Mouse (Mus musculus) hindbrain, embryonic 14.5 days (tissue): Measurements from ENCODE around the gene Mogs. TPM values are rescaled to one million over a fixed set of nuclear protein-coding genes. Genes with fewer than 3 reads are reported as not detected.

Experiments
- ATAC-seq: fragments of 200-750 bp; cut with Nextera tagmentation; 2 replicates; pipeline ENCODE4 v1.8.0; 2017; ENCODE audit warnings: moderate number of reproducible peaks, mild to moderate bottlenecking, moderate TSS enrichment, moderate library complexity; ENCODE audit not compliant: low FRiP score
- DNase-seq: peaks from one replicate; pipeline ENCODE4 v3.0.0-alpha.2; 2015; ENCODE audit warnings: low spot score
- H3K27ac ChIP-seq: fragments of 300-500 bp; sonication (generic); 2 replicates; pipeline ENCODE4 v1.5.1; 2014; ENCODE audit warnings: mild to moderate bottlenecking, moderate library complexity
- H3K27me3 ChIP-seq: fragments of 300-500 bp; sonication (generic); 2 replicates; pipeline ENCODE4 v1.6.1; 2014; ENCODE audit warnings: mild to moderate bottlenecking, low read length, mixed read lengths; ENCODE audit not compliant: control insufficient read depth, insufficient read depth
- H3K36me3 ChIP-seq: fragments of 300-500 bp; sonication (generic); replicated peaks from 2 replicates; pipeline ENCODE4 v1.6.1; 2014; ENCODE audit not compliant: control insufficient read depth, insufficient read depth
- H3K4me1 ChIP-seq: fragments of 300-500 bp; sonication (generic); replicated peaks from 2 replicates; pipeline ENCODE4 v1.6.1; 2014; ENCODE audit warnings: antibody characterized with exemption, low read length, mixed read lengths; ENCODE audit not compliant: control insufficient read depth, insufficient read depth
- H3K4me2 ChIP-seq: fragments of 300-500 bp; sonication (generic); replicated peaks from 2 replicates; pipeline ENCODE4 v1.6.1; 2014; ENCODE audit warnings: mild to moderate bottlenecking, moderate library complexity
- H3K4me3 ChIP-seq: fragments of 300-500 bp; sonication (generic); replicated peaks from 2 replicates; pipeline ENCODE4 v1.5.1; 2014; ENCODE audit warnings: mild to moderate bottlenecking, low read length
- H3K9ac ChIP-seq: fragments of 300-500 bp; sonication (generic); 2 replicates; pipeline ENCODE4 v1.6.1; 2014
- H3K9me3 ChIP-seq: fragments of 300-500 bp; sonication (generic); 2 replicates; pipeline ENCODE4 v1.6.1; 2016; ENCODE audit warnings: low read length; ENCODE audit not compliant: control insufficient read depth
- WGBS: fragments of 180-500 bp; shearing (Covaris S2); extraction: QIAGEN DNeasy Blood & Tissue Kit; methylation state at CpG from one replicate; pipeline ENCODE4 v1.1.7; 2014; 5-methylcytosine and 5-hydroxymethylcytosine counted together
- polyA plus RNA-seq: library from polyadenylated mRNA; unstranded; fragments of >200 nt; fragmentation: Nextera tagmentation; extraction: Ambion mirVana; gene quantifications from 2 replicates; pipeline ENCODE4 v1.2.1, GENCODE M21; 2014

The Mogs gene
- polyA plus RNA-seq, 1 experiment from 2014 or later, result 23.9 TPM

DNA sequence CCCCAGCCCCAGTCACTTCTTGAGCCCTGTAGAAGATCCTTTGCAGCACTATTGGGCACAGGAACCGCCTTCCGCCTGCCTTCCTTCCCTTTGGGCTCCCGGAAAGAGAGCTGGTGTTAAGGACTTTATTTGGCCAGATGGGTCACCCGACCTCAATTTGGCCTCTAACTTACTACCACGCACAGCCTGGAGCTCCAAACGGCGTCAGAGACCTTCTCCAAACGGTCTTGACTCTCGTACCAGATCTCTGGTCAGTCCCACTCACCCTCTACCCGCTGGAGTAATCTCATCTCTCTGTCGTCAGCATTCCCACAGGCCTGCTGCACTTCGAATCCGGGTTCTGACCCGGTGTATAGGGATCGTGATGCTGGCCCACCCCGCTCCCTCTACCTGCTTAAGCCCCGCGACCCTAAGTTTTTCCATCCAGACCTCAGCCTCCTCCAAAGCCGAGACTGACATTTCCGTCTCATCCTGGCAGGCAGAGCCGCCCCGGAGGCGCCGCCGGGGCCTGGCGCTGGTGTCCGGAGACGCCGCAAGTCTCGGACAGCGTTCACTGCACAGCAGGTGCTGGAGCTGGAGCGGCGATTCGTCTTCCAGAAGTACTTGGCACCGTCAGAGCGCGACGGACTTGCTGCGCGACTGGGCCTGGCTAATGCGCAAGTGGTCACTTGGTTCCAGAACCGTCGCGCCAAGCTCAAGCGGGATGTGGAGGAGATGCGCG, 27.9 kb upstream of the Mogs start:
- Histone ChIP-seq H3K9me3 (no peaks in the 10 kb centered on the region), H3K4me3 (no peak overlapping the region), H3K9ac (no peak overlapping the region), H3K4me1 (no peaks in the 10 kb centered on the region), H3K36me3 (peaks cover 2% of the 10 kb centered on the region; the same call in 1 of the 2 replicates), H3K4me2 (peak overlapping the region; percentile 31), H3K27ac (no peak overlapping the region), H3K27me3 (peaks cover 84% of the 10 kb centered on the region)
- DNase-seq (no peak), ATAC-seq (no peak)
- under 1% methylated on average over 47 of the region's 47 CpGs for WGBS

DNA sequence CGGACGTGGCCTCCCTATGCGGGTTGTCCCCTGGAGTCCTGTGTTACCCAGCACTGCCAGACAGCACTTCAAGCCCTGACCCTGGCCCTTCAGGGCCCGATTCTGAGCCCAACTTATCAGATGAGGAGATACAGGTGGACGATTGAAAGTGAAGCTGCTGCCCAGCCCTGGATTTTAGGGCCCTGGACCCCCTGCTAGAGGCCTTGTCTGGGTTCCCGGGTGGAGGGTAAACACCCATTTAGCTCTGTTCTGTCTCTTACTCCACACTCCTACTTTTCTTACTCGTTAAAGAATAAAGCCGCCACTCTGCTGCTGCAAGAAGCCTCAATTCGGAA, 27.4 kb upstream of the Mogs start:
- DNase-seq (no peak), ATAC-seq (no peak)
- no peaks in the 10 kb centered on the region for H3K9me3 ChIP-seq
- H3K27ac ChIP-seq, result no peak overlapping the region
- H3K27me3 ChIP-seq, result peaks cover 84% of the 10 kb centered on the region
- 4% methylated on average over 9 of the region's 9 CpGs for WGBS
- H3K4me1 ChIP-seq, result no peaks in the 10 kb centered on the region
- H3K9ac ChIP-seq, result no peak overlapping the region
- no peaks in the 10 kb centered on the region for H3K36me3 ChIP-seq
- no peak overlapping the region for H3K4me3 ChIP-seq
- no peak overlapping the region for H3K4me2 ChIP-seq

DNA sequence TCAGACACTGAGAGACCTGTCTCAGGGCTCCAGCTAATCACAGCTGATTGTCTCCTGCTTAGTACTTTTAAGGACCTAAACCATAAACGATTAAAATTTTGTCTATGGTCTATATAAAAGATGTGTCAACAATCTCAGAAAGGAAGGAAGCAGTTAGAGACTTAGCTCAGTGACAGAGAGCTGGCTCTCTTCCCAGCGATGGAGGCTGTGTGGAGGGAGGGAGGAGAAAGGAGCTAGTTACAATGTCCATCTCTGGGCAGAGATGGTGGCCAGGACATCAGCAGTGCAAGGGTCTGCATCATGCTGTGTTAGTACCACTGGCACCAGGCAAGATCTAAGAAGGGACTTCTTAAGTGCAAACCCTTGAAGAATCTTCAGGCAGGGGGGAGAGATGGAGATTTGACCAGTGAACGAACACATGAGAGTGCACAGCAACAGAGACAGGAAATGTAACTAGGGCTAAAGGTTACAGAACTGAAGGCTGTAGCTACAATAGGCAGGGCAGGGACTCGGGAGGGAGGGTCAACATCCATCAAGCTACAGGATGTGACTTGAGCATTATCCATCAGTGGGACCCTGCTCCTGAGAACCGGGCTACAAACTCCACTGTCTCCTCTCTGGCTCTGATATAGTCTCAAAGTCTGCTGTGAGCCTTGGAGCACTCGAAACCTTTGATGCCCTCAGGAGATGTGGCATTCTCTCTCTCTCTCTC, 22.7 kb upstream of the Mogs start:
- no peak for ATAC-seq
- 36% methylated on average over 6 of the region's 6 CpGs for WGBS

DNA sequence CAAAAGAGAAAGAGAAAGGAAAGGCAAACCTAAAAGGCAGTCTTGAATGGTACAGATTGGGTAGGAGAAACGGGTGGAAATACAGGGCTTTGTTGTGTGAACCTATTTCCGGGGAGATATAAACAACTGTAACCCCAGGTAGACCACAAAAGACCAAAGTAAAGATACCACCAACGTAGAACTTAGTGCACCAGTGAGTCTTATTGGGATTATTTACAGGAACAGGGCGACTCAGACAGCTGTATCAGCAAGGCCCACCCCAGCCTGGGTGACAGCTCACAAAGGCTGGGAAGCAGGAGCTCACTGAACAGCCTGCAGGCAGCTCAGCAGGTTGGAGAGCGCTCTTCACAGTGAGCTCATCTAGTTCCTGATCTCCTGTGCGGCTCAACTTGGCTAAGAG, 19.3 kb upstream of the Mogs start:
- H3K9me3 ChIP-seq, result no peaks in the 10 kb centered on the region
- no peak overlapping the region for H3K27ac ChIP-seq
- no peaks in the 10 kb centered on the region for H3K4me1 ChIP-seq
- no peak overlapping the region for H3K4me2 ChIP-seq
- 49% methylated on average over 6 of the region's 6 CpGs for WGBS
- peaks cover 8% of the 10 kb centered on the region; the same call in 1 of the 2 replicates for H3K27me3 ChIP-seq
- no peak overlapping the region for H3K9ac ChIP-seq
- H3K36me3 ChIP-seq, result no peaks in the 10 kb centered on the region
- H3K4me3 ChIP-seq, result no peak overlapping the region
- no peak for ATAC-seq
- DNase-seq, result no peak

More for the DNA sequence above, 22.7 kb upstream of the Mogs start:
- no peaks in the 10 kb centered on the region for H3K9me3 ChIP-seq
- no peaks in the 10 kb centered on the region for H3K36me3 ChIP-seq
- no peak overlapping the region for H3K9ac ChIP-seq
- no peak overlapping the region for H3K4me3 ChIP-seq
- H3K27me3 ChIP-seq, result peaks cover 40% of the 10 kb centered on the region
- no peak overlapping the region for H3K4me2 ChIP-seq
- H3K4me1 ChIP-seq, result no peaks in the 10 kb centered on the region
- H3K27ac ChIP-seq, result no peak overlapping the region
- DNase-seq, result no peak

DNA sequence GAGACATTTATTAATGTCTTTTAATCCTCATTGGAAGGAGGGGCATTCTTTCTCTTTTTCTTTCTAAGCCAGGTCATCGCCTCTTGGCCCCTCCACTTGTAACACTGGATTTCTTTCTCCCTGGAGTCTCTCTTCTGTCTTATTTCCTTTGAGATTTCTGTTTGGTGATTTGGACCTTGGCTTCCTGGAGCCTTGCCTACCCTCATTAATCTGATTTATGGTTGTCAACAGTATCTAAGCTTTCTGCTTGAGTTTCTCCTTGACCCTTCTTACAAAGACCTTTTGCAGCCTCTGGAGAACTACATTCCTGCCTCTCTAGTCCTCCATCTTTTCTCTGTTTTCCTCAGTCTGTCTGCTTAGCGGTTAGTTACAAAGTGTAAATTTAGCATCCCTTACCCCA, 16.9 kb upstream of the Mogs start:
- WGBS, result 59% methylated on average over 2 of the region's 2 CpGs
- ATAC-seq, result no peak

DNA sequence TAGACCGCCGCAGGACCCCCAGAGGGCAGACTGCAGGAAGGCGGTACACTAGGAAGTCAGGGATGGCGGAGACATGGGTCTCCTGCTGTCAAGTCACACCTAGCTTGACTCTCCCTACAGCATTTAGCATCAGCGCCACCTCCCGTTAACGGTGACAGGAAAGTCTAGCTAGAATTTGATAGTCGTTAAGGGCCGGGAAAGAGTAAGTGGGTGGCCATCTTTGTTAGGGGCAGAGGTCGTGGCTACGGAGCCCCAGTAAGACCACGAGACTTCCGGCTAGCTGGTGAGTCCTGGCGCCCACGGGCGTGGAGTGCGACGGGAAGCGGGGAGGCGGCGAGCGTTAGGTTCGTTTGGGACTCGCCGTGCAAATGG, 14.0 kb upstream of the Mogs start, which contains the start of the genes Ccdc142 and Gm42688:
Gene Ccdc142, plus strand, starts transcription at position 286 of the 372 bp plus-strand sequence.
Gene Gm42688, plus strand, starts transcription at position 302 of the 372 bp plus-strand sequence.
- peaks cover 12% of the 10 kb centered on the region for H3K4me1 ChIP-seq
- DNase-seq, result peak; percentile 85
- H3K4me2 ChIP-seq, result peak within 1 kb of the TSS; percentile 95
- peak within 1 kb of the TSS; percentile 63 for H3K27ac ChIP-seq
- peaks cover 3% of the 10 kb centered on the region; the same call in 1 of the 2 replicates for H3K36me3 ChIP-seq
- peak within 1 kb of the TSS; percentile 75 for H3K9ac ChIP-seq
- ATAC-seq, result peak; percentile 88
- no peaks in the 10 kb centered on the region for H3K9me3 ChIP-seq
- H3K4me3 ChIP-seq, result peak within 1 kb of the TSS; percentile 53
- under 1% methylated on average over 25 of the region's 25 CpGs for WGBS
- no peaks in the 10 kb centered on the region for H3K27me3 ChIP-seq

More for the DNA sequence above, 16.9 kb upstream of the Mogs start:
- H3K9me3 ChIP-seq, result no peaks in the 10 kb centered on the region
- no peaks in the 10 kb centered on the region for H3K36me3 ChIP-seq
- no peak for DNase-seq
- no peak overlapping the region for H3K4me3 ChIP-seq
- no peak overlapping the region for H3K9ac ChIP-seq
- H3K4me1 ChIP-seq, result peaks cover 11% of the 10 kb centered on the region
- no peak overlapping the region for H3K27ac ChIP-seq
- H3K27me3 ChIP-seq, result no peaks in the 10 kb centered on the region
- H3K4me2 ChIP-seq, result no peak overlapping the region

- DNase-seq, result peak; percentile 58
- H3K27me3 ChIP-seq, result no peaks in the 10 kb centered on the region
- peak; percentile 79 for ATAC-seq
- peak overlapping the region; percentile 53 for H3K4me3 ChIP-seq
- under 1% methylated on average over 73 of the region's 74 CpGs for WGBS
- H3K9ac ChIP-seq, result peak overlapping the region; percentile 75
- H3K4me2 ChIP-seq, result peak overlapping the region; percentile 95
- H3K36me3 ChIP-seq, result peaks cover 7% of the 10 kb centered on the region
- H3K9me3 ChIP-seq, result no peaks in the 10 kb centered on the region
- H3K4me1 ChIP-seq, result peaks cover 12% of the 10 kb centered on the region
- peak overlapping the region; percentile 63 for H3K27ac ChIP-seq
Measured at GRCm38 (mm10) chr6:83101688-83102556, 13.4 kb upstream of the Mogs start.

- WGBS, result 51% methylated on average over 11 of the region's 11 CpGs
- H3K9ac ChIP-seq, result peak overlapping the region; percentile 75
- no peaks in the 10 kb centered on the region for H3K9me3 ChIP-seq
- DNase-seq (no peak), ATAC-seq (no peak)
- no peaks in the 10 kb centered on the region for H3K27me3 ChIP-seq
- H3K36me3 ChIP-seq, result peaks cover 18% of the 10 kb centered on the region
- H3K4me2 ChIP-seq, result peak overlapping the region; percentile 95
- peak overlapping the region; percentile 53 for H3K4me3 ChIP-seq
- peaks cover 18% of the 10 kb centered on the region for H3K4me1 ChIP-seq
- no peak overlapping the region for H3K27ac ChIP-seq
Measured at GRCm38 (mm10) chr6:83103130-83103650, 12.1 kb upstream of the Mogs start.

- DNase-seq, result no peak
Measured at GRCm38 (mm10) chr6:83104158-83104557, 11.1 kb upstream of the Mogs start.

More at GRCm38 (mm10) chr6:83104158-83104557, 11.1 kb upstream of the Mogs start:
- Histone ChIP-seq H3K4me2 (no peak overlapping the region), H3K36me3 (peaks cover 18% of the 10 kb centered on the region), H3K27me3 (no peaks in the 10 kb centered on the region), H3K27ac (no peak overlapping the region), H3K4me3 (no peak overlapping the region), H3K9ac (no peak overlapping the region), H3K9me3 (no peaks in the 10 kb centered on the region), H3K4me1 (peaks cover 24% of the 10 kb centered on the region)
- 60% methylated on average over 4 of the region's 4 CpGs for WGBS
- no peak for ATAC-seq
